Mouse (Mus musculus): ENCODE data around the gene Ipo7.

DNA sequence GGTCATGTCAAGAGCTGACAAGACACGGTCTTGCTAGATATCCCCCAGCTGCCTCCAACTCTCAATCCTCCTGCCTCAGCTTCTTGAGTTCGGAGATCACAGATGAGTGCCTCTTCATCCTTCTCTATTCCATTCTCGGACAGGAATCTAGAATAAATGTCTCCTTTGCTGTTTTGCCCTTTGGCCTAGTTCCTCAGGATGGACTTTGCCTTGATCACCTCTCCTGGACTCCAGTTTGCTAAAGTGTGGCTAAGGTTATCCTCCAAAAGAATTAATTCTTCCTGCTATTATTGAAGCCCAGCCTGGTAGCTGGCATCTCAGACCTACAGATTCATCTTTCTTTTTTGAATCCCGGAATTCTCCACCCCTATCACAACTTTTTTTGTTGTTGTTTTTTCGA, 87.0 kb downstream of the Ipo7 start:
- TF ChIP-seq CTCF (IDR thresholded peaks at IDR 0.05; ENCODE audit: insufficient read depth, low read length) (no peak), POLR2A (IDR thresholded peaks at IDR 0.05; ENCODE audit: borderline replicate concordance, extremely low read depth, low read depth, low read length) (no peak)

All from lung, adult 2 months (tissue).